Mouse (Mus musculus): ENCODE measurements at regions not wholly inside any gene's neighbourhood (a gene's known extent, or its start where the extent isn't known, plus 50 kb on each side); places are given as distances from the start of the nearest gene placed in this dataset.

GRCm38 (mm10) chr3:52859848-52860247 is 157.2 kb downstream of the Cog6 start:
- TF ChIP-seq POLR2A (IDR thresholded peaks at IDR 0.05; ENCODE audit: borderline replicate concordance, insufficient read depth, low read length) (no peak), CTCF (IDR thresholded peaks at IDR 0.05; ENCODE audit: borderline replicate concordance, insufficient read depth, low read depth, low read length) (no peak)

Measured in cerebellum, adult 2 months (tissue).